Mouse (Mus musculus): ENCODE measurements at regions not wholly inside any gene's neighbourhood (a gene's known extent, or its start where the extent isn't known, plus 50 kb on each side); places are given as distances from the start of the nearest gene placed in this dataset.

DNA sequence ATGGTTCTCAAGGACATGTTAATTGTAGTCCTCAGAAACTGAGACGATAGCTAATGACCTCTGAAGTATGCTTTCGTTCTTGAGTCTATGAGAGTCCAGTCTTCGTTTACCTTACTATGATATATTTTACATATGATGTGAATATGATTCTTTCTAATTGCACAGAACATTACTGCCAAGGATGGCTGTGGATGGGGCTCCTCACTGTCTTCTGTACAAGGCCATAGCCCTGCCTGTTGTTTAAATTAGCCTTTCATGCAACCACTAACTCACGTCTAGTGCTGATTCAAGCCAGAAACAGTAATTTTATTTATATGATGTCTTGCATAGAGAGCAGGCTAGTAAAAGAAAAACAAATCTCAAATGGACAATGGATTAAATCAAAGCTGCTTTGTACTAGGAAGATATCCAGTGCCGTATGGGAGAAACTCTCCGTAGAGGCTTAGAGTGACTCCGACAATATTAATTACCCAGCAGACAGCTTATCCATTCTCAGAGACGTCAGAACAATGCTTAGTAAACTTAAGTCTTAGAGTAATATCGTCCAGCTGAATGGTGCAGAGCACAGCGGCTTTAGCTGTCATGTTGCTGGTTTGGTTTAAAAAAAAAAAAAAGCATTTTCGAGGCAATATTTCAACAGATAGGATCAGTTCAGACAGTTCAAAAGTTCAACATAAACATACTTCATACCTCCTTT lies 554.3 kb downstream of the Tmtc2 start:
- ATAC-seq (ENCODE audit: low FRiP score, low read depth), result no peak
- no peaks in the 10 kb centered on the region for H3K9me3 ChIP-seq (ENCODE audit: control insufficient read depth, low read length)
- no peak overlapping the region for H3K4me2 ChIP-seq (replicated peaks; ENCODE audit: low read depth, low read length, severe bottlenecking)
- no peaks in the 10 kb centered on the region for H3K27me3 ChIP-seq (ENCODE audit: control insufficient read depth, insufficient read depth, low read length)
- H3K4me3 ChIP-seq (replicated peaks; ENCODE audit: low read length), result no peak overlapping the region
- DNase-seq (ENCODE audit: low spot score), result no peak
- H3K9ac ChIP-seq (ENCODE audit: low read depth, low read length, severe bottlenecking), result no peak overlapping the region
- no peaks in the 10 kb centered on the region for H3K36me3 ChIP-seq (ENCODE audit: control insufficient read depth, insufficient read depth, low read length)
- TF ChIP-seq POLR2A (IDR thresholded peaks at IDR 0.05; ENCODE audit: borderline replicate concordance, extremely low read depth, insufficient read depth, insufficient read length), result no peak
- H3K4me1 ChIP-seq (ENCODE audit: control insufficient read depth, insufficient read depth, low read length), result no peaks in the 10 kb centered on the region
- no peak overlapping the region for H3K27ac ChIP-seq (replicated peaks; ENCODE audit: low read depth, low read length)
- WGBS, result 71% methylated on average over 11 of the region's 11 CpGs

Measured in limb, embryonic 14.5 days (tissue).